Mouse (Mus musculus): ENCODE results near the gene B4gat1. TPM values are rescaled to one million over a fixed set of nuclear protein-coding genes. Genes with fewer than 3 reads are reported as not detected.
A peak's percentile ranks its signal among the peaks of the same experiment; 100 is the strongest.

B4gat1 gene
- total RNA-seq, 1 experiment from 2014 or later = 29.4 TPM

- no peak for DNase-seq
Measured at GRCm38 (mm10) chr19:5032686-5033085, 5.9 kb upstream of the B4gat1 start.

GRCm38 (mm10) chr19:5036577-5036976 is 2.0 kb upstream of the B4gat1 start:
- DNase-seq = no peak

- DNase-seq = peak; percentile 88
Measured at GRCm38 (mm10) chr19:5037678-5038571, 701 bp upstream of the B4gat1 start.

- DNase-seq = peak; percentile 39
Measured at GRCm38 (mm10) chr19:5039301-5040114, 882 bp downstream of the B4gat1 start.

GRCm38 (mm10) chr19:5040862-5041523 is 2.4 kb downstream of the B4gat1 start, which contains the start of gene Brms1:
Brms1 (plus strand) TSS chr19:5041354.
- DNase-seq = peak; percentile 96

- DNase-seq = no peak
Measured at GRCm38 (mm10) chr19:5041588-5041987, 3.0 kb downstream of the B4gat1 start.

GRCm38 (mm10) chr19:5045531-5045930 is 6.9 kb downstream of the B4gat1 start:
- DNase-seq = no peak

GRCm38 (mm10) chr19:5048138-5049056 is 9.8 kb downstream of the B4gat1 start:
- no peak for DNase-seq

GRCm38 (mm10) chr19:5049325-5049724 is 10.7 kb downstream of the B4gat1 start:
- no peak for DNase-seq

GRCm38 (mm10) chr19:5050047-5050905 is 11.7 kb downstream of the B4gat1 start, which contains the start of gene Rin1:
Rin1 (plus strand) TSS chr19:5050481.
- DNase-seq = peak; percentile 73

- peak; percentile 67 for DNase-seq
Measured at GRCm38 (mm10) chr19:5051031-5051430, 12.4 kb downstream of the B4gat1 start.

GRCm38 (mm10) chr19:5051515-5051914 is 12.9 kb downstream of the B4gat1 start:
- no peak for DNase-seq

- no peak for DNase-seq
Measured at GRCm38 (mm10) chr19:5052166-5052822, 13.7 kb downstream of the B4gat1 start.

GRCm38 (mm10) chr19:5052853-5053252 is 14.2 kb downstream of the B4gat1 start:
- no peak for DNase-seq

GRCm38 (mm10) chr19:5053909-5054308 is 15.3 kb downstream of the B4gat1 start:
- peak; percentile 83 for DNase-seq

GRCm38 (mm10) chr19:5056251-5056650 is 17.6 kb downstream of the B4gat1 start:
- peak; percentile 38 for DNase-seq

GRCm38 (mm10) chr19:5057876-5058775 is 19.5 kb downstream of the B4gat1 start:
- DNase-seq = no peak

Measured in adrenal gland, postnatal 14 days (tissue).